Mouse (Mus musculus) cortical plate, adult 2 months (tissue): ENCODE data around the gene Plekhg6.

Experiments
- CTCF ChIP-seq: fragments of 200-500 bp; IDR thresholded peaks from 2 replicates; pipeline ENCODE4 v1.5.1; 2011; ENCODE audit warnings: mild to moderate bottlenecking, control low read depth, low read length; ENCODE audit not compliant: insufficient read depth; ENCODE audit errors: extremely low read depth
- POLR2A ChIP-seq: fragments of 200-500 bp; IDR thresholded peaks from 2 replicates; pipeline ENCODE4 v1.6.1; 2011; ENCODE audit warnings: mild to moderate bottlenecking, low read length, control low read depth; ENCODE audit not compliant: insufficient read depth; ENCODE audit errors: extremely low read depth

DNA sequence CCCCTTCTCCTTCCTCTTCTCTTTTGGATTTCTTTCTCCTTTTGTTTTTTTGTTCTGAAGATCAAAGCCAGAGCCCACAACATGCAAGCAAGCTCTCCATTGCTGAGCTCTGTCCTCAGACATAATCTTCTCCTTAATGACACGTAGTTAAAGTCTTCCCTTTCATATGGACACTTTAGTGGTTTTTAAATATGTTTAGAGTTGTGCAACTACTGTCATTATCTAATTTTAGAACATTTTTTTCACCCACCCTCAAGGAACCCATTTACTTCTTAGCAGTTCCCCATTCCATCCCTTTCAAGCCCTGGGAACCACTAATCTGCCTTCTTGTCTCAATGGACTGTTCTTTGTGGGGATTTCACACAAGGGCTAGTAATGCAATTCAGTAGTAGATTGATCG, 46.2 kb downstream of the Plekhg6 start:
- no peak for TF ChIP-seq CTCF
- no peak for TF ChIP-seq POLR2A
